Mouse (Mus musculus): Measurements from ENCODE around the gene Gm20388.

DNA sequence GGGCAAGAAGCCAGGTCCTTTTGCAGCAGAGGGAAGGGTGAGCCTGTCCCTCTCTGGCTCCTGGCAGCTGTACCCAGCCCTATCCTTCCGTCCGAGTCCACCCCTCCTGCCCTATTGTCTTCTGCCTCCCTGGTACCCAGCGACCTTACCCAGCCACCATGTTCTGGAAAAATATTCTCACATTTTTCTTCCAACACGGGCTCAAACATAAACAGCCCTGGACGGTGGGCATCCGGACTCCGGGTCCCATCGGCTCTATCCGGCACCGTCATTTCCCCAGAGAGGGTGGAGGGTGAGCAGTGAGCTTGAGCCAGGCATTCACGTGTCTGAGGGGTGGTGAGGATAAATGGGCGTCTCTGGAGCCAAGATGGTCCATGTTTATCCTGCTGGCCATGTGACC, 920.0 kb downstream of the Gm20388 start:
- TF ChIP-seq POLR2A (IDR thresholded peaks at IDR 0.05; ENCODE audit: borderline replicate concordance, control insufficient read depth, low read depth, low read length), result no peak
- TF ChIP-seq CTCF (IDR thresholded peaks at IDR 0.05; ENCODE audit: control insufficient read depth, insufficient read depth, low read length), result no peak

All from bone marrow, adult 2 months (tissue).